8 mouse cellular contexts compared by ENCODE assay signal in the genomic region with DNA sequence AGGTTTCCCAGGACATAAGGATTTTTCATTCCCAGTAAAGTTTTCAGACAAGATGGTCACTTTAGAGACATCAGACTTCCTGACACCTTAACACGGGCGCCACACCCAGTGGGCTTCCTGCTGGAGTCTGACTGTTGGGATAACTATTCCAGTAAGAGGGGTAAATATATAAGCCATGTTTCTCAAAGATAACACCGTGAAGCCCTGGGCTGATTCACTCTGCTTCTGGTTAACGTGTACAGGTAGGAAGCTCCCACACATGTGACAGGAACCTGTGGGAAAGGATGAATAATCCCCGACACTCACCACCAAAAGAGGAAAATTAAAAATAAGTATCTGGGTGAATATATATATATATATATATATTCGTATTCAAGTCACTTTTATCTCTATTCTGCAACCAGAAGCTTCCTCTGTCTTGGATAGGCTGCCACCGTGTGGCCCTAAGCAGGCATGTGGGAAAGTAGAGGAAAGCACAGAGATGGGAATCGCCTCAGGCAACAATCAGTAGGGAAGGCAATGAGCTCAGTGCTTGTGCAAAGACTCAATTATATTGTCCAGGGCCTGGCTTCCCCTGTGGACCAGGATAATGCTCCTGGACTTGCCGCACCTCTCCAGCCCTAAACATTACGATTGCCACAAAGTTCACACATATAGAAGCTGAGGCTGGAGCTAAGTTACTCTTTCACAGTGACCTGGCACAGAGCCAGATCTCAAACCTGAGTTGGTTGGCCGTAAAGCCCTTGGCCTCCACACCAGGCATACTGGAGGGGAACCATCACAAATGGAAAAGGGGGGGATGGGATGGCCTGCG.
DNase-seq lines count a peak whose midpoint lies in the region; ATAC-seq lines count a peak whose summit lies in the region.

No protein-coding gene starts in this region.

- no peaks in the 10 kb centered on the region for H3K36me3 ChIP-seq in hindbrain, embryonic 10.5 days
- H3K36me3 ChIP-seq in lung, embryonic 16.5 days (ENCODE audit: control insufficient read depth, insufficient read depth, low read length), result no peaks in the 10 kb centered on the region

- no peaks in the 10 kb centered on the region for H3K9me3 ChIP-seq in hindbrain, embryonic 10.5 days
- no peaks in the 10 kb centered on the region for H3K9me3 ChIP-seq in lung, embryonic 16.5 days (ENCODE audit: control insufficient read depth, low read length)

- peak; percentile 76 for ATAC-seq in lung, embryonic 16.5 days (ENCODE audit: low read depth)
- ATAC-seq in monocyte, adult 5-6 weeks (replicated peaks; ENCODE audit: insufficient number of reproducible peaks, low FRiP score, low TSS enrichment, poor library complexity, severe bottlenecking), result no peak

- no peak overlapping the region for H3K4me3 ChIP-seq in hindbrain, embryonic 10.5 days
- no peak overlapping the region for H3K4me3 ChIP-seq in lung, embryonic 16.5 days (ENCODE audit: low read length)

- H3K9ac ChIP-seq in lung, embryonic 16.5 days (ENCODE audit: low read length), result no peak overlapping the region

- DNase-seq in MN1 (ENCODE audit: low spot score), result peak; percentile 88
- DNase-seq in cerebellum, adult 18-20 months, result peak; percentile 81 to 85
- peak; percentile 69 to 86 for DNase-seq in frontal cortex, adult 2 months (ENCODE audit: extremely low spot score in 1 of 2, low spot score in 1 of 2)
- DNase-seq in hindbrain, embryonic 10.5 days (ENCODE audit: low spot score), result peak; percentile 63
- DNase-seq in layer of hippocampus, adult 8-10 months (ENCODE audit: low spot score in 2 of 2), result peak; percentile 75 to 77
- DNase-seq in right cerebral cortex, adult 18-20 months, result peak; percentile 79

- peaks cover 19% of the 10 kb centered on the region for H3K27me3 ChIP-seq in hindbrain, embryonic 10.5 days (ENCODE audit: insufficient read depth, poor library complexity, severe bottlenecking)
- H3K27me3 ChIP-seq in lung, embryonic 16.5 days (ENCODE audit: control insufficient read depth, insufficient read depth, low read depth, low read length), result no peaks in the 10 kb centered on the region

- H3K4me2 ChIP-seq in lung, embryonic 16.5 days (ENCODE audit: low read depth, low read length), result no peak overlapping the region

- H3K4me1 ChIP-seq in hindbrain, embryonic 10.5 days (replicated peaks), result peaks cover 24% of the 10 kb centered on the region
- H3K4me1 ChIP-seq in lung, embryonic 16.5 days (replicated peaks; ENCODE audit: control insufficient read depth, insufficient read depth, low read length), result peaks cover 7% of the 10 kb centered on the region; the same call in 1 of the 2 replicates

- WGBS in hindbrain, embryonic 10.5 days, result 69% methylated on average over 12 of the region's 12 CpGs
- WGBS in lung, embryonic 16.5 days, result 41% methylated on average over 12 of the region's 12 CpGs

- 0 out of 2 replicates have a peak overlapping the region, but pooled peaks have one; percentile 60 for H3K27ac ChIP-seq in hindbrain, embryonic 10.5 days
- H3K27ac ChIP-seq in lung, embryonic 16.5 days (ENCODE audit: low read length), result no peak overlapping the region
